Mouse (Mus musculus) gastrocnemius, postnatal 25 days (tissue): ENCODE measurements around the gene Spata7. TPM values are rescaled to one million over a fixed set of nuclear protein-coding genes. Genes with fewer than 3 reads are reported as not detected.
"Not testable (repeated sequence)": the region's sequence is repeated elsewhere in the genome, so short reads cannot be mapped to it uniquely, and the experiment has no call there.

Experiments used
- DNase-seq: peaks from one replicate; pipeline ENCODE4 v3.0.0; 2022
- long read RNA-seq, 2 experiments: library from polyadenylated mRNA; stranded (forward); transcript quantifications; one replicate each; pipeline ENCODE4 v2.0.0; 2021
- total RNA-seq, 2 experiments: library from RNA; stranded (reverse); gene quantifications; 1 replicate in 1 of 2; 2 replicates in 1 of 2; pipeline ENCODE4 v1.2.3; 2021

The Spata7 gene
- total RNA-seq = 1 to 10 TPM; 3.9 to 4.1 TPM
- long read RNA-seq, experiment 1, partial matches to known transcripts = 0 of 2 reads
- long read RNA-seq, experiment 1, other reads (novel, unspliced or antisense) = 1 of 2 reads
- long read RNA-seq, experiment 2, partial matches to known transcripts = 0 of 2 reads
- long read RNA-seq, experiment 2, other reads (novel, unspliced or antisense) = 1 of 2 reads

DNA sequence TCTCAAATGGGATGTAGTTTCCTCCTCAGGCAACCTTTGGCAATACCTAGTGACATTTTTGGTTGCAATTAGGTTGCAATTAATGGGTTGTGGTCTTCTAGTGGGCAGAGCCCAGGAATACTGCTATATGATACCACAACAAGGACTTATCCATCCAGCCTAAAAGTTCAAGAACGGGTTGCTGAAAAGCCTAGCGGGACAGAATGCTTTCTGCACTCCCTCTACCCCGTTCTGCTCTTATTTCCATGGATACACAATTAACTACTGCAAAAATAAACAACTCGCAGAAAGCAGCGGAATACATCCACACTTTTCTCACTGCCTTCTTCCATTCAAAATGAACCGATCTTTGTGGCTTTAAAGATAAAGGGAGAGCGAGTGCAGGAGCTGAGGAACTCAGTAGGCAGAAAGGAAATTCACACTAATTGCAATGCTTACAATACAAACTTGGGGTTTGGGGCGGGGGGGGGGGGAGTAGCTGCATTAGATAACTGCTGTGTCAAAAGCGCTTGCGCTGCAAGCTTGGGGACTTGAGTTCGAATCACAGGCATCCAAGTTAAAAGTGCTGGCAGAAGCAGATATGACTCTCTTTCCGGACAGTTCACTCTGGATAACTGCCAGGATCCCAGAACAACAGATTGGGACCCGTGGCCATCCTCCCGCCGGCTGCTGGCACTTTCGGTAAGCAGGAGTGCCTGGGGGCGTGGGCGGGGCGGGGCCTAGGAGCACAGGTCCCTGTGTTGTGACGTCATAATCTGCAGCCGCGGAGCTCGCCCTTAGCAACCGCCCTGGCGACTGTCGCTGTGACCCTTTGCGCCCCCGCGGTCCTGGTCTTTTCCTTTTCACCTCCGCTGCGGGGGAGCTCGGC, at the start of gene Spata7:
Gene Spata7, plus strand, starts transcription at position 766 of the 868 bp plus-strand sequence.
- peak; percentile 74 for DNase-seq

DNA sequence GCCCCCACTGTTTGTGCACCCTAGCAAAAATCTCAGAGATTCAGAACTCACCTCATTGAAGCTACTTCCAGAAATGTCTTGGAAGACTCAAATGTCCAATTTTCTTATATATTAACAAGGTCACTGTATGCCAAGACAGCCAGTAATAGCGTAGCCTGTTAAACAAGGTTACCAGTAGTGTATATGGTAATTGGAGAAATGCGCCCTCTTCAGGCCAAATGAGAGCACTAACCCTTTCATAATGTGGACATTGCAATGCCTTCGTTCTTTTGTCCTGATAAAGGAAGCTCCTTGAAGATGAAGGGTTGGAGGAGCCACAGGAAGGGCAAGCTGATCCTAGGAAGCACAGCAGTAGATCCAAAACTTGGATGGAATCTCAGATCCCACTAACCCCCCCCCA, 42.7 kb upstream of the Spata7 start:
- DNase-seq = no peak

DNA sequence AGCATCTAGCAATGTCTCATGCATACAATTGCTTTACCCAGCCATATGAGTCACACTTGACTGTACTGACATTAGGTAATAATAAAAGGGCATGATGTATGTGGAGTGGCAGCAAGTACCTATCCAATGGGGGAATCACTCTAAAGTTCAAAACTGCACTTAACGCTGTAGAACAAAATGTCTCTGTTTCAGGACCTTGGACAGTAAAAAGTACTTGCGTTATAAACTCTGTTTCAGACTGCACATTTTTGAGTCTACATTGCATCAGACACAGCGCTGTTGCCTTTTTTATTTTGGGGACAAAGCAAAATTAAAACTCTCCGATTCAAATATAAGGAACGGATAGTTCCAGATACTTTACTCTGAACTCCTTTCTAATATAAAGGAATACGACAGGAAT, 39.4 kb upstream of the Spata7 start:
- no peak for DNase-seq

DNA sequence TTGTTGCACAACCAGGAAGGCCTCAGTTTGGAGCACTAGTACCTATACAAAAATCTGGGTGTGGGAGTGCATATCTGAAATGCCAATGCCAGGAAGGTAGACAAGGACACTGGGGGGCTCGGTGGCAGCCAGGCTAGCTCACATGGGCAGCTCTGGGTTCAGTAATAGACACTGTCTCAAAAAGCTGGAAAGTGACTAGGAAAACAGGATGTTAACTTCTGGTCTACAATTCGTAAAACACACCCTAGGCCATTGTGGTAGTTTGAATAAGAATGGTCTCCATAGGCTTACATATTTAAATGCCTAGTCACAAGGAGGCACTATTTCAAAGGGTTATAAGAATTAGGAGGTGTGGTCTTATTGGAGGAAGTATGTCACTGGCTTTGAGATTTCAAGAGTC, 36.9 kb upstream of the Spata7 start:
- no peak for DNase-seq

DNA sequence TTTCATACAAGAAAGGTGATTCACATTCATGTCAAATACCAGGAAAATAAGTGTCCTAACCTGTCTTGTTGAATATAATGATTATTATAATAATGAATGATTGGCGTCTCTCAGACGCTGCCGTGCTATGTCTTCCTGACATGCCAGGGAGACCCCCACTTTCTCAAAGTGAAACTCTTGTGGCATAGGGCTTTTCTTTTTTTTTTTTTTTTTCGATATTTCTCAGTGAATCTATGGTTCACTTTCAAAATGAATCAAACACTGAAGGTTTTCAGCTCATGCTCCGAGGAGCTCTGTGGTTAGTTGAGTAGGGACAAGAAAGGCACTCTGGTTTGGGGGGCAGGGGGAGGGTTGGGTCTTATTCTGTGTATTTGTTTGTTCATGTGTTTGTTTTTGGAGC, 27.1 kb upstream of the Spata7 start:
- DNase-seq = no peak

DNA sequence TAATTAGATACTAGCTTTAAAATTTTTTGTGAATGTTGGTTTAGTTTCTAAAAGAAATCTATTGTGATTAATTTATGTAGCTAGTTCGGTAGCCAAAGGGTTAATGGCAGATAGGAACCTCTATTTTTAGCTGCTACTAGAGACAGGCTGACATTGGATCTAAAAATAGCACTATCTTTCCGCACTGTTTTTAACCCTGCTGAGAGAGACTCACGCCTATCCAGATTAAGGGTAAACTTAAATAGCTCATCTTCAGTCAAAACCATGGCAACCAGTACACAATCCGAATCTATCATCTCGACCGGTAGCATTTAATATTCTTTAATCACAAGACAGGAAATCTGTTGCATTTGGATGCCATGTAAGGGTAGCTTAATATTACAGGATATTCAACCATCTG, 25.8 kb upstream of the Spata7 start:
- DNase-seq = no peak

DNA sequence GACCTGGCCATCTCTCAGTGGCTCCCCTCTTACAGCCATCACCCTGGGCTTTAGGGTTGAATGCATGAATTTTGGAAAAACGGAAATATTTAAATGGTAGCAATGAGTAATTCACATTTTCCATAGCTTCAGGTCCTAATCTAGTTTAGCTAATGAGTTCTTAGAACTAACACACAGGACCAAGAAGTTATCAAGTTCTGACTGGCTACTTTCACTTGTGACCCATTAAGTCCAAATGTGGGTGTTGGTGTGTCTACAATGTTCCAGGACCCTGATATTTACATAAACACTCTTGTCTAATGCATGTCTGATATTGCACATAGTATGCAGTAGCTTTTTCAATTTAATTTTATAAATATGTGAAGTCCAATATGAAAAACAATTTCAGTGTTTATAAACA, 22.7 kb upstream of the Spata7 start:
- DNase-seq = no peak

DNA sequence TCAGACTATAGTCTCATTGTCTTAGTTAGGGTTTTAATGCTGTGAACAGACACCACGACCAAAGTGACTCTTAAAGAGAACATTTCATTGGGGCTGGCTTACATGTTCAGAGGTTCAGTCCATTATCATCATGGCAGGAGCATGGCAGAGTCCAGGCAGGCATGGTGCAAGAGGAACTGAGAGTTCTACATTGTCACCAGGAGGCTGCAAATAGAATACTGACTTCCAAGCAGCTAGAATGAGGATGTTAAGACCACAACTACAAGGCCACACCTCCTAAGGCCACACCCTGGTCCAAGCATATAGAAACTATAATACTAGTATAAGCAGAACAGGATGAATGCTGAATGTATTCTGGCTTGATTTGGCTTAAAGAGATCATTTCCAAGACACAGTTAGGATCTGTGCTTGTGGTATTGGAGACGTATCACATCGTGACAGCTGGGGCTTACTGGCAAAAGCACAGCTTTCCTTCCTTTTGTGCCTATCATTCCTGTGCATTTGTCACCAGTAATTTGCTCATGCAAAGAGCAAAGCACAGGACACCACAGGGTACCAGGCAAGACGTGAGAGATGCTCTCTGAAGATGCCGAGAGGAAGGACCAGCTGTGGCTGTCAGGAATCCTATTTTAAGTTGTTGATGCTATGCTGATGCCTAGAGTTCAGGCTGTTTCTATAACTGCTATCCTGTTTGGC, 21.2 kb upstream of the Spata7 start:
- no peak for DNase-seq

DNA sequence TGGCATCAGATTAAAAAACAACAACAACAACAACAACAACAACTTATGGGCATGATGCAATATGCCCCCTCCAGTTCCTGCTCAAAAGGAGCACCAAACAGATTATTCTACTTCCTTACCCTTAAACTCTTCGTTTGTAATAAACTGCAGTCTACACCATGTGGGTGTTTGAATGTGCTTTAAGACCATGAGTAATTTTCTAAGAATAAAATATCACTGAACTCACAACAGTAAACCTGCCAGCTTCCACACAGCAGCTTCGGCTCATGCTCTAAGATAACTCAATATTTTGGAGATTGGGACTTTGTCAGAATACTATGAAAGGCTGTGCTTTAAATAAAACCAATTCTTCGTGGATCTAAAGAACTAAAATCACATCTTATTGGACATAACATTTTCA, 17.6 kb upstream of the Spata7 start:
- no peak for DNase-seq

DNA sequence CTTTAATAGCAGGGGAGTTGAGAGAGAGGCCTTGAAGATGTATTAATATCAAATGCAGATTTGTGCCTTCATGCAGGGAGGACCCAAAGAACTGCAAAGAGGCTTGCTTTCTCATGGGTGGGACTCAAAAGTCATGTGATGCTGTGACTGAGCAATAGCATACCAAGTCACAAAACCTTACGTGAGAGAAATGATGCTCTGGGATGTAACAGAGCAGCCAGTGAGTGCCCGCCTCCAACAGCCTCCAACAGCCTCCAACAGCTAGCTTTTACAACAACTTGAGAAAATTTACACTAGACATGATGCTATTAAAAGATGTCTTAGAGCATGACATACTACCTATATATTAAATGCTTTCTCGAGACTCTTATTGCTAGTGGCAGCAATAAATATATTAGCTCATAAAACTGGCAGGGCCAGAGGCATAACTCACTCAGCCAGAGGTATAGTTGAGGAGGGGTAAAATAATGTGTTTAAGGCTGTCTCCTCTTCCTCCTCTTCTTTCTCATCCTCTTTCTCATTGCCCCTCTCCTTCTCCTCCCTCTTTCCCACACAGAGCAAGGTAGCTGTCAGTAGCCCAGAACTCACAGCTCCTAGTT, 12.9 kb upstream of the Spata7 start:
- no peak for DNase-seq

DNA sequence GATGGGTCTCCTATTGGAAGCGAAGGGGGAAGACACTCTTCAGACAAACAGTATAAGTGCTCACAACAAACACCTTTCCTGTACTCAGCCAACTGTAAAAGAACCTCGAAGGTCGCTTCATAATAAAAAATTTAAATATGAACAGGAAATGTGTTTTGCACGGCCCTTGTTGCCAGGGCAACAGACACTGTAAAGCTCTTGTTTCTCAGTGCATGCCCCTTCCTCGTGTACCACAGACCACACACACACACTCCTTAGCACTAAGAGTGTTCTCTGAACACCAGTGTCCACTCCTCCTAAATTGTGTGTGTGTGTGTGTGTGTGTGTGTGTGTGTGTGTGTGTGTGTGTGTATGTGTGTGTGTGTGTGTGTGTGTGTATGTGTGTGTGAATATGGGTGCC, 12.2 kb upstream of the Spata7 start:
- DNase-seq = no peak

DNA sequence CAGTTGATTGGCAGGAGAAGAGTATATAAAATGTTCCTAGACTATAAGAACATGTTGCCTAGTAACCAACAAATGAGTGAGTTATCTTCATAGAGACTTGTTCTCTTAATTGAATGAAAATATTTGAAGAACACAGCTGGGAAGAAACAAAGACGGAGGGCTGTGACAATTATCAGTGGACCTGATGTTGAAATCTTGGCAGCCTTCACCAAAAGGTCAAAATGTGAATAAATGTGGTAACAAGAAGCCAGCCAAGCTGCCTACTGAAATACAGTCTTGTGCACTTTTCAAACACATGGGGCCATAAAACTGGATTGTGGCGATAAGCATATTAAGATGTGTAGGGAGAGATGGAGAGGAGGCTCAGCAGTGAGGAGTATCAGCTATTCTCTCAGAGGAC, 8.5 kb upstream of the Spata7 start:
- DNase-seq = no peak

DNA sequence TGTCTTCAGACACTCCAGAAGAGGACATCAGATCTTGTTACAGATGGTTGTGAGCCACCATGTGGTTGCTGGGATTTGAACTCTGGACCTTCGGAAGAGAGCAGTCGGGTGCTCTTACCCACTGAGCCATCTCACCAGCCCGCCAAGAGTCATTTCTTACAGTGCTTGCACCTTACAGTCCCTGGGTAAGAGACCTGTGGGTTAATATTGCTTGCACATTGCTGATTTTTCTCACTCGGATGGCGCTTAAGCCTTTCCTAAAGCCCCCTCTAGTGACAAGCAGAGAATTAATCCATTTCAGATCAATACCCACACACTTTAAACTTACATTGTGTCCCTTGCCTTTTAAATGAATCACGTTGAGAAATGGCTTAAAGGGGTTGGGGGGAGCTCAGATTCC, 7.0 kb upstream of the Spata7 start:
- DNase-seq = not testable (repeated sequence)

DNA sequence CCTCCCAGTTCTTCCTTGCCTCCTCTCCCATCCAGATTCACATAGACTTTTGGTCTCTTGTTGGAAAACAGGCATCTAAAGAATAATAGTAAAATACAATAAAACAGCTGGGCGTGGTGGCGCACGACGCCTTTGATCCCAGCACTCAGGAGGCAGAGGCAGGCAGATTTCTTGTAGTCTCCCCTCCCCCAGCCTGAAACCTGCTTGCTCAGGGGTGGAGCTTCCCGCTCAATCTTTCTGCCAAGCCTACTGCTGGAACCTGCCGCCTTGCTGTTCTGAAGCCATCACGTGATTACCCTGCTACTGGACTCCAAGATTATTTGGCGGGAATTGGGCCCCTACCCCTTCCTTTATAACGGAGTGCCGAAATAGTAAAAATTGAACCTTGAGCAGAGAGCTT, 4.7 kb upstream of the Spata7 start:
- not testable (repeated sequence) for DNase-seq

DNA sequence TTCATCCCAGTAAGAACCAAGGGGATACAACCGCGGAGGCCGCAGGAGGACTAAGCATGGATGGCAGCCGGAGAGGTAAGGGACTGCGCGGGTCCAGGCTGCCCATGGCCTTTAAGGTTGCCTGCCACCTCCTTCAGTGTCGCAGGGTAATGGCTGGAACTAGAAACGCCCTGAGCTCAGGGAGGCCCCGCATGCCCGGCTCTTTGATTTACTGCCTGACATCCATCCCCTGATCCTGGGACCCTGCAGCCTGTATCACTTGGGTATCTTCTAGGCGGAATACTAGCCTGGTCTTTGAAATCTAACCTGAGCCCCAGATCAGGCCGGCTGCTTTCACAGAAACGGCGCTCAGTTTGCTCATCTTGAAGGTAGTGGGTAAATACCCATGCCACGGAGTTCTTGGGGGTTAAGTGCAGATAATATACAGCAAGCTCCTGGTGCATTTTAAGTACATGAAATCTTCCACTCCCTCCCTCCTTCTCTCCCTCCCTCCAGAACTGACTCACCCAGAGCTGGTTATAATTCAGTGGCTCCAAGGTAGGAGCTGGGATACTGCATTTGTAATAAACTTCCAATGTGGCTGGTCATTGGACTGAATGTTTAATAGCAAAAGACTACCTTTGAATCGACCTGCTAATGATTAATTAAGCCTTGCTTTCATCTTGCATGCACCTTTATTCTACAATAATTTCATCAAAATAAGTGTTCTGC, 458 bp downstream of the Spata7 start:
- no peak for DNase-seq

DNA sequence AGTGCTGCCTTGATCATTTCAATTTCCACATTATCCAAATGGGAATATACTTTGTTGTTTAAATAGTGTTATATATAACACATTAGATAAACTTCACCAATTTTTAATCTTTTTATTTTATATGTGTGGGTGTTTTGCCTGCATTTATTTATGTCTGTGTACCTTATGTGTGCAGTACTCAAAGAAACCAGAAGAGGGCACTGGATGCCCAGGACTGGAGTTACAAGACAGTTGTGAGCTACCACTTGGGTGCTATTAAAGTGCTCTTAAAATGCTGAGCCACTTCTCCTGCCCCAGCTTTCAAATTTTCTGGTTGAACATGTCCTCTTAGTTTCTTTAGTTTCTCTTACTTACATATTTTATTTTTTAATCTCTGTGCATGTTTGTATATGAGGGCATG, 16.9 kb downstream of the Spata7 start:
- DNase-seq = no peak

DNA sequence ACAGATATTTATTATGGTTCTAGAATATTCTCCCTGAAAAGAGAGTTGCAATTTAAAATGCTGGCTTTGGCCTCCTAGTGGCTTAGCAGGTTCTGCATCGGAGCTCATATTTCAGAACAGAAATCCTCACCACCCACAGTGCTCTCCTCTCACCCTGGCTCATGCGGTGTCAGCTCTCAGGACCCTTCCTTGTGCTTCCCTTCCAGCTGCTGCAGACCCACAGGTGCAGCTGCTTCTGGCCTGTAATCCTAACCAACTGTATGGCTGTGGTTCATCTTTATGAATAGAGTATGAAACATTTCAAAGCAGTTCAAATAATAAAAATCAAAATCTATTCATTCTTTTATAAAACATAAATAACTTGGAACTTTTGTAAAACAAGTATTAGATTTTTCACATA, 28.9 kb downstream of the Spata7 start:
- no peak for DNase-seq

DNA sequence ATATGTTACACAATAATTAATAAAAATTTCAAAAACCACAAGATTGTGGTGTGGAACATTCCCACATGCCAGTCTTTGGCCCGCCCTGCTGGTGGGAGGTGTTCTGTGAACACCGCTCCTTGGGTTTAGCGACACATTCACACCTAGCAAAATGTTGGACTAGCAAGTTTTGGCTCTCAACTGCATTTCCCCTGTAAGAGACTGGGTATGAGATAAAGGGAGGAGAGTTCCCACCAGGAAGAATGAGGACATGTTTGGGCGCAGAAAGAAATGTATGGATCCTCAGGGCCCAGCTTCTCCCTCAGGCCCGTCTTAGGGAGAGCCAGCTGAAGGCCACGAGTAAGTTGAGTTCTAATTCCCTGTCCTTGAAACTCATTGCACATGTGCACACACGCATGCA, 34.7 kb downstream of the Spata7 start:
- DNase-seq = no peak

DNA sequence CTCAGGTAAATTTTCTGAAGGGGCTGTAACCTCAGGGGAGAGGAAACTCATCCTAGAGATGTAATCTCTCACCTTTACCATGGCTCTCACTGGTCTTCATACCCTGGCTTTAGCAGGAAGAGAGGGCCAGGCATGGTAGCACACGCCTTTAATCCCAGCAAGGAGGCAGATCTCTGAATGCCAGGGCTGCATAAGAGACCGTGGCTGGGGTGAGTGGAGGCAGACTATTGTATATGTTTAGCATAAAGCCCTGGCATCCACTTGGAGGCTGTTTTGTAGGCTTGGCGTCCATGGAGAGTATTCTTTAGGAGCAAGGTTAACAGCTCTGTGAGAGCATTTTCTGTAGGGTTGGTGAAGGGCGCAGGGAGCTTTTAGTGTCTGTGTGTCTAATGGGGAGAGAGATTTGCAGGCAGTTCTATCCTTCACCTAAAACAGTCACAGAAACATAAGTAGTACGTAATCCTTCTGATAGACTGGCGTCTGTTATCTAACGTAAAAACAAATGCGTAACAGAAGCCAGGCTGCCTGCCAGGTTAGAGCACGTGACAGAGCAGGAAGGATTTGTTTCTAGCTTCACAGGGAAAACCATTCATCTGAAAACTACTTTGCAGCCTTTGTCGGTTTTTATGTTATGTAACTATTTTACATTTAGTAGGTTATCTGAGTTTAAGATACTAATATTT, 40.3 kb downstream of the Spata7 start:
- no peak for DNase-seq

DNA sequence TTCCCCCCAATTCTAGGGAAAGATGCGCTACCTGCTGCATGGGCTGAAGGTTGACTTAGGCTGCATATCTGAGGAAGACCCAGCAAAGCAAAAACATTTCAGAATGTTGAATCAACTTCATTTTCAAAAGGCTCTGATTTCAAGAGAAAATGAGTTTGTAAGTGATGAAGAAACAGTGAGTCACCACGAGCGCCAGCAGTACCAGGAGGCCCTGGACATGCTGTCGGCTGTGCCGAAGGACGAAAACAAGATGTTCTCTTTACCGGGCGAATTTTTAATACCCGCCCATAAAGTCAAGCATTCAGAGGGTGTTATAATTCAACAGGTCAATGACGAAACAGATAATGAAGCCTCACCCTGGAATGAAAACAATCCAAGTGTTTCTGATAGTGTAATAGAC, 41.1 kb downstream of the Spata7 start:
- no peak for DNase-seq

DNA sequence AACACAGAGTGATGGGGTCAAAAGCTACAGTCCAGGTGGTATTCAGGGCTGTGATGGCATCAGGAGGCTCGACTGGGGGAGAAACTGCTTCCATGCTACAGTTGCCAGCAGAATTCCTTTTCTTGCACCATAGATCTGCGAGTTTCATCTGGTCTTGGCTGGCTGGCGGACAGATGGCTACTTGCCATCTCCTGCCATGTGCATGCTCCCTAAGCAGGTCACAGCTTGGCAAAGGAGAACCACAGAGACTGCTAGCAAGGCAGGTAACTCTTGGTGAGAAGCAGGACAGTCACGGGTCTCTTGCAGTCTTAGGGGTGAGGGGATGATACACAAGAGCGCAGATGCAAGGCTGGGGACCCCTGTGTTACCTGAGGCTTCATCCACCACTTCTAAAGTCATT, 41.9 kb downstream of the Spata7 start:
- no peak for DNase-seq

DNA sequence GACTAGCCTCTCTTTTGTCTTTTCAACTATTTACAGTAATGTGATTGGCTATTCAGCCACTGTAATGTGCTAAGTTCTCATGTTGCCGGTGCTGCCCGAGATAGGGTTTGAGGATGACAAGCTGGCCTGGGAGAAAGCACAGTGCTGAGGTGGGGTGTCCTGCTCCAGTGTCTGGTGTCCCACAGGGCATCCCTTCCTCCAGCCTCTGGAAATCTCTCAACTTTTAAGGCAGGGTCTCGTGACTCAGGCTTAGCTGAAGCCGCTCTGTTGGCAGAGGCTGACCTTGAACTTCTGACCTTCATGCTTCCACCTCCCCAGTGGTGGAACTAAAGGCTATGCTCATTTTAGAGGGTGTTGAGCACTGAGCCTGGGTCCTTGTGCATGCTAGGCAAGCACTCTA, 42.5 kb downstream of the Spata7 start:
- no peak for DNase-seq
